Mouse (Mus musculus): ENCODE data around the gene Ccl17. TPM values are rescaled to one million over a fixed set of nuclear protein-coding genes. Genes with fewer than 3 reads are reported as not detected.

The Ccl17 gene
- polyA plus RNA-seq (2017; shearing (Covaris generic)), result not detected

GRCm38 (mm10) chr8:94810153-94810552 lies at the start of gene Ccl17:
Gene Ccl17, plus strand, starts transcription at chr8:94810453.

DNA sequence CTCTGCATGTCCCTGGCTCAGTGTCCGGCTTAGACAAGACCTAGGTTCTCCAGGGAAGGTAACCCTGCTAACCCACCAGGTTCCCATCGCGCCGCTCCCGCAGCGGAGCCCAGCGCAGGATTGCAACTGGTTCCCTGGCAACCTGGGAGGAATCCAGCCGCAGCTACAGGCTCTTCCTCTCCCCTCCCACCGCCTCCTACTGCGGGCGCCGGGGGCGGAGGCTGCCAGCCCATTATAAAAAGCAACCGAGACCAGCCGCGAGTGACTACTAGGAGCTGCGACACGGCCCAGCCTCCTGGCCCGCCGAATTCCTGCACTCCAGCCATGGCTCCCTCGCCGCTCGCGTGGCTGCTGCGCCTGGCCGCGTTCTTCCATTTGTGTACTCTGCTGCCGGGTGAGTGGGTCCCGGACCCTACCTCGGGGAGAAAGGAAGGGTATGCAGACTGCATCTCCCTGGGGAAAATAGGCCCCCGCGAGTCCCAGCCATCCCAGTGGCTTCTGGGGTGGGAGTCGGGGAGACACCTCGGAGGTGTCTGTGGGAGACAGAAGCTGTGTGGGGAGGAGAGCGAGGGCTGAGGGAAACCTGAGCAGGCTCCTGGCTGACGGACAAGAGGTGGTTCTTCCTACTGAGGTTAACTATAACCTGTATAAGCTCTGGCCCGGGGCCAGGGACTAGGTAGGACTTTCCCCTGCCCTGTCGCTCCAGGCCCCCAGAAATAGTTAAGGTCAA lies 38.1 kb upstream of the Ccl17 start, which contains the start of gene Cx3cl1:
Gene Cx3cl1, plus strand, starts transcription at position 69 of the 730 bp plus-strand sequence.

GRCm38 (mm10) chr8:94837662-94838574 lies 27.7 kb downstream of the Ccl17 start, which contains the start of the genes Coq9 and Ciapin1:
Gene Coq9, plus strand, starts transcription at chr8:94838321.
Gene Ciapin1, minus strand, starts transcription at chr8:94838358.

DNA sequence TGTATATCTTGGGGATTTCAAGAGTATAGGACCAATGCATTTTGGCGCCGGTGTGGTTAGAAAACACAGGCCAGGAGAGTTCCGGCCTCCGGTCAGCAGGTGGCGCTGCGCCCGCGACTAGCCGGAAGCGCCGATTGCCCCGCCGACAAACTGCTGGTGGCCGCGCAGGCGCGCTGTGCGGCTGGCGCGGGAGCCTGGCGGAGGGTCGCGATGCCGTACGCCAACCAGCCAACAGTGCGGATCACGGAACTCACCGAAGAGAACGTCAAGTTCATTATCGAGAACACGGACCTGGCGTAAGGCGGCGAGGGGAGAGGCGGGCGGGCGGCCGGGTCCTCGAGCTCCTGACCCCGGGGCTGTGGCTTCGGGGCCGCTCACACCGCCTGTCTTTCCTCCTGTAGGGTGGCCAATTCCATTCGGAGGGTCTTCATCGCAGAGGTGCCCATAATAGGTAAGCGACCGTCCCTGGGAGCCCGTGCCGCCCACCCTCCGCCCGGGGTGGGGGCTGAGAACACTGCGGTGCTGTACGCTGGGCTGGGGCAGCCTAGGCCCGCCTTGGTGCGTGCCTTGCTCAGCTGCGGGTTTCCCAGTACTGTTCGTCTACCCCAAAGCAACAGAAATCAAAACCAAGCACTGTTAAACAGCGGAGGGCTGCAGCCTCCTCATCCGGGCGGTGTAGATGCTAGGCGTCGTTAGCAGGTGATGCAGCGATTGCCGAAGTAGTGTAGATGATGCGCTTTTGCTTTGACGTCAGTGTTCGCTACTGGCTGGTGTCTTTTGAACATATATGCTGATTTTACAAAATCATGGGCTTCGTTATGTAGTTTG lies 47.3 kb downstream of the Ccl17 start, which contains the start of gene Polr2c:
Gene Polr2c, plus strand, starts transcription at position 105 of the 828 bp plus-strand sequence.

Other genes starting within 250 kb of the Ccl17 start
- 75.5 TPM for gene Rspry1, start 208.5 kb upstream of the Ccl17 start, polyA plus RNA-seq (2017; shearing (Covaris generic))
- 95.3 TPM for gene Fam192a, start 208.5 kb upstream of the Ccl17 start, polyA plus RNA-seq (2017; shearing (Covaris generic))
- gene Arl2bp, start 143.9 kb upstream of the Ccl17 start, polyA plus RNA-seq (2017; shearing (Covaris generic)), result 29.8 TPM
- not detected for gene Pllp, start 114.2 kb upstream of the Ccl17 start, polyA plus RNA-seq (2017; shearing (Covaris generic))
- 0.26 TPM for gene Ccl22, start 64.9 kb upstream of the Ccl17 start, polyA plus RNA-seq (2017; shearing (Covaris generic))
- not detected for gene Cx3cl1, start 38.4 kb upstream of the Ccl17 start, polyA plus RNA-seq (2017; shearing (Covaris generic))
- gene Coq9, start 27.9 kb downstream of the Ccl17 start, polyA plus RNA-seq (2017; shearing (Covaris generic)), result 70.9 TPM
- 88.6 TPM for gene Ciapin1, start 27.9 kb downstream of the Ccl17 start, polyA plus RNA-seq (2017; shearing (Covaris generic))
- gene Polr2c, start 47.0 kb downstream of the Ccl17 start, polyA plus RNA-seq (2017; shearing (Covaris generic)), result 119 TPM
- gene Dok4, start 65.9 kb downstream of the Ccl17 start, polyA plus RNA-seq (2017; shearing (Covaris generic)), result 1.5 TPM
- 0.16 TPM for gene Ccdc102a, start 107.6 kb downstream of the Ccl17 start, polyA plus RNA-seq (2017; shearing (Covaris generic))
- 0.29 TPM for gene Adgrg5, start 113.2 kb downstream of the Ccl17 start, polyA plus RNA-seq (2017; shearing (Covaris generic))
- gene Adgrg1, start 164.3 kb downstream of the Ccl17 start, polyA plus RNA-seq (2017; shearing (Covaris generic)), result 5.0 TPM
- gene Adgrg3, start 207.2 kb downstream of the Ccl17 start, polyA plus RNA-seq (2017; shearing (Covaris generic)), result not detected
- gene Drc7, start 244.7 kb downstream of the Ccl17 start, polyA plus RNA-seq (2017; shearing (Covaris generic)), result not detected